8 mouse cellular contexts compared by ENCODE assay signal in the genomic region with DNA sequence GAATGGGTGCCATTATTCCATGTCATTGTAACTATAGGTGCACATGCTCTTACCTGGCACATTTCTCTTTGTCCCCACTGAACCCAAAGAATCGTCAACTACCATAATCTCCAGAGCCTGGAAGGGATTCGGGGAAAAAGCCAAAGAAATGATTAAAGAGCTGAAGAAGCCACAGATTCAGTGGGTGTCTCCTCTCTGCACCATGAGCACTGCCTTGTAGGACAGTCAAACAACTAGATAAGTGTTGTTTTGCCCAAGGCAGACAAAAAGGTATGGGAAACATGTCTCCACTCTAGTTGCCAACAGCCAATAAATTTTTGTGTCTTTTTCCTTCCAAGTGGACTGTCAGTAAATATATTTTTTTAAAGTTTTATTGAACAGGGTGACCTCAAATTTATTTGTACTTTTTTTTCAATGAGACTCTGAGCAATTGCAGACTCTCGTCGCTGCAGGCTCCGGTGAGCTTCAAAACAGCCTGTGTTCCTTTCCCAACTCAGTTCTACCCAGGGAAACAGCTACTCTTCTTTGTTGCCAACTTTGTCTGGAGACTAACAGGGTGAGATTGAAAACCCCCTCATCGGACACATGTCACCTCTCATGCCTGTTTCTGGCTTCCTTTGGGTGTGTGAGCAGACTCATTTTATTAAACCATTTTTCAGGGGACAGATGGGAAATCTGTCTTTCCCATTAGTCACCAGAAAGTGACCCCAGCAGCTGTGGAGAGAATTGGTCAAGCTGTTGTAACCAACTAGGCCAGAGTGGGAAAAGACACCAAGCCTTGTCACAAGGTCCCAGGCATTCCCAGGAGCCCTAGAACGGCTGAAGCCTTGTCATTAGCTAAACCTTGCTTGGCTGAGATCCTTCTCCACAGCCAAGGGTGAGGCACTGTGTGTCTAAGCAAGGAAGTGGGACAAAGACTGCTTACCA.
DNase-seq lines count a peak whose midpoint lies in the region; ATAC-seq and TF ChIP-seq lines count a peak whose summit lies in the region.

No protein-coding gene starts in this region.

- H3K4me3 ChIP-seq in forebrain, embryonic 15.5 days: no peak overlapping the region
- no peak overlapping the region for H3K4me3 ChIP-seq in forebrain, embryonic 12.5 days (replicated peaks)
- H3K4me3 ChIP-seq in lung, postnatal 0 days (ENCODE audit: low read depth, low read length): no peak overlapping the region

- H3K9me3 ChIP-seq in forebrain, embryonic 15.5 days: no peaks in the 10 kb centered on the region
- no peaks in the 10 kb centered on the region for H3K9me3 ChIP-seq in forebrain, embryonic 12.5 days
- H3K9me3 ChIP-seq in lung, postnatal 0 days (ENCODE audit: low read length): no peaks in the 10 kb centered on the region

- ATAC-seq in forebrain, embryonic 15.5 days (replicated peaks): peak; percentile 61; the same call in 1 of the 2 replicates
- ATAC-seq in forebrain, embryonic 12.5 days (ENCODE audit: low FRiP score): no peak
- ATAC-seq in lung, postnatal 0 days: peak; percentile 71

- H3K9ac ChIP-seq in forebrain, embryonic 15.5 days (replicated peaks): no peak overlapping the region
- no peak overlapping the region for H3K9ac ChIP-seq in forebrain, embryonic 12.5 days
- H3K9ac ChIP-seq in lung, postnatal 0 days (replicated peaks; ENCODE audit: low read depth): no peak overlapping the region

- DNase-seq in adrenal gland, postnatal 36 days: peak; percentile 12 to 22
- DNase-seq in heart, postnatal 36 days: peak; percentile 6 to 9
- DNase-seq in lung, postnatal 0 days (ENCODE audit: low spot score): peak; percentile 86
- DNase-seq in ovary, adult 18-20 months (ENCODE audit: low spot score): no peak
- no peak for DNase-seq in urinary bladder, adult 2 months (ENCODE audit: low spot score)
- no peak for DNase-seq in right cerebral cortex, postnatal 25 days

- H3K27ac ChIP-seq in forebrain, embryonic 15.5 days (replicated peaks): peak overlapping the region; percentile 6; the same call in 1 of the 2 replicates
- H3K27ac ChIP-seq in forebrain, embryonic 12.5 days: no peak overlapping the region
- no peak overlapping the region for H3K27ac ChIP-seq in lung, postnatal 0 days (ENCODE audit: low read length)

- intact Hi-C loops in heart, postnatal 36 days (cut with DNase I): no loop called here

- peaks cover 13% of the 10 kb centered on the region; the same call in 1 of the 2 replicates for H3K4me1 ChIP-seq in forebrain, embryonic 15.5 days
- H3K4me1 ChIP-seq in forebrain, embryonic 12.5 days: peaks cover 12% of the 10 kb centered on the region
- H3K4me1 ChIP-seq in lung, postnatal 0 days (ENCODE audit: insufficient read depth, low read depth, low read length): no peaks in the 10 kb centered on the region

- no peaks in the 10 kb centered on the region for H3K36me3 ChIP-seq in forebrain, embryonic 15.5 days
- H3K36me3 ChIP-seq in forebrain, embryonic 12.5 days (replicated peaks): no peaks in the 10 kb centered on the region
- no peaks in the 10 kb centered on the region for H3K36me3 ChIP-seq in lung, postnatal 0 days (ENCODE audit: insufficient read depth, low read length)

- no peak overlapping the region for H3K4me2 ChIP-seq in forebrain, embryonic 15.5 days (replicated peaks)
- H3K4me2 ChIP-seq in forebrain, embryonic 12.5 days: no peak overlapping the region
- no peak overlapping the region for H3K4me2 ChIP-seq in lung, postnatal 0 days (replicated peaks; ENCODE audit: low read depth, low read length)

- 72% methylated on average over 7 of the region's 7 CpGs for WGBS in forebrain, embryonic 15.5 days
- 84% methylated on average over 7 of the region's 7 CpGs for WGBS in forebrain, embryonic 12.5 days
- WGBS in lung, postnatal 0 days: 54% methylated on average over 7 of the region's 7 CpGs

- TF ChIP-seq EP300 in lung, postnatal 0 days (IDR thresholded peaks at IDR 0.05): peak; percentile 72

- no peak for TF ChIP-seq CTCF in lung, postnatal 0 days (IDR thresholded peaks at IDR 0.05)

- no peaks in the 10 kb centered on the region for H3K27me3 ChIP-seq in forebrain, embryonic 15.5 days
- 0 out of 2 replicates have a peak, but pooled peaks cover 4% of the 10 kb centered on the region for H3K27me3 ChIP-seq in forebrain, embryonic 12.5 days
- no peaks in the 10 kb centered on the region for H3K27me3 ChIP-seq in lung, postnatal 0 days (replicated peaks; ENCODE audit: insufficient read depth, low read length)

Comparison
In these comparisons a context has a peak if more than half of its experiments do, and no peak if none do; other contexts are left out.
1. DNase-seq: peak in adrenal gland, postnatal 36 days (2 of 2), heart, postnatal 36 days (2 of 2) and lung, postnatal 0 days (single experiment); none in ovary, adult 18-20 months (single experiment), urinary bladder, adult 2 months (single experiment) and right cerebral cortex, postnatal 25 days (single experiment).